Mouse (Mus musculus) embryonic fibroblast, embryonic 13.5 days (primary cell): ENCODE measurements around the gene Serpina1f.

ENCODE experiments used
- CTCF ChIP-seq: IDR thresholded peaks from 2 replicates; pipeline ENCODE4 v1.5.1; 2011; ENCODE audit warnings: mild to moderate bottlenecking, control low read depth, low read length, moderate library complexity, borderline replicate concordance; ENCODE audit not compliant: insufficient read depth
- POLR2A ChIP-seq: IDR thresholded peaks from 2 replicates; pipeline ENCODE4 v1.6.1; 2011; ENCODE audit warnings: low read depth, mild to moderate bottlenecking, control low read depth, low read length, moderate library complexity

DNA sequence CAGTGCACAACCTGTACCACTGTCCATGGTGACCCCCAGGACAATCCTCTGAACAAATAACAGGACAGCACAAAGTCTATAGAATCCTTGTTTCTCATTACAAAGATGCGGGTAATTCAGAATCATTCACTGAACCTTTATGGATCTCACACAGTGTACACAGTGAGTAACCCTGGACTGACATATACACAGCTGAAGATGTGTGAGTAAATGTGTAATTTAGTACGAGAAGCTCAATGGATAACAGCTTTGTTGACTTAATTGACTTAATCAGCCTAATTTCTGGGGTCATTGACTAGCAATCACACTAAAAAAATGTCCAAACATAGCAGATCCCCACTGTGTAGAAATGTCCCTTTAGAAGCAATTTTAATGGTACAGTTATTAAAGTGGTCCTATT lies 14.2 kb downstream of the Serpina1f start:
- TF ChIP-seq CTCF (no peak), POLR2A (no peak)
